Mouse (Mus musculus): ENCODE results near the gene Nr4a1. TPM values are rescaled to one million over a fixed set of nuclear protein-coding genes. Genes with fewer than 3 reads are reported as not detected.

Nr4a1 gene
- polyA plus RNA-seq, 1 experiment from 2014 or later, result 4.7 TPM

- peak; percentile 91 for DNase-seq (ENCODE audit: low spot score)
- under 1% methylated on average over 77 of the region's 77 CpGs for WGBS
- peaks cover 15% of the 10 kb centered on the region for H3K36me3 ChIP-seq (replicated peaks)
- peak within 1 kb of the TSS; percentile 71 for H3K4me3 ChIP-seq
- H3K27ac ChIP-seq (replicated peaks), result peak within 1 kb of the TSS; percentile 86
- no peaks in the 10 kb centered on the region for H3K9me3 ChIP-seq
- H3K4me1 ChIP-seq, result peaks cover 91% of the 10 kb centered on the region
- peaks cover 38% of the 10 kb centered on the region for H3K27me3 ChIP-seq (replicated peaks; ENCODE audit: low read depth, poor library complexity, severe bottlenecking)
Observed at GRCm38 (mm10) chr15:101224006-101224906, 29.8 kb upstream of the Nr4a1 start, which contains the start of gene Grasp. Gene Grasp, plus strand, starts transcription at chr15:101224188.

DNA sequence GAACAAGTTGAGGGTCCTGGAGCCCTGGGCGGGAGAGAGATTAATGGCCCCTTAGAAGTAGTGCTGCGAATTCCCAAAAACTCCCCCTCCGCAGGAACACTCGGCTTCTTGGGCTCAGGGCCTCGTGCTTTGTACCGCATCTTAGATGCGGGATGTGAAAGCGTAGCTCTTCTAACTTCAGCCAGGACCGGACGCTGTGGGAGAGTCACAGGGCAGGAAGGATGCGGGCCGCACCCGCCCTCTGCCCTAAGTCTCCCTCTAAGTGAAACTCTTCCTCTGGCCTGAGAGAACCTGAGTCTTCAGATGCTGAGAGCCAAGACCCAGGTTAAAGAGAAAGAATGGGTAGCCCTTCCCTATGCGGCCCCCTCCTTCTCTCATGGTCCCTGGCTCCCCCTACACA is 29.1 kb upstream of the Nr4a1 start:
- H3K4me1 ChIP-seq, result peaks cover 86% of the 10 kb centered on the region
- H3K9me3 ChIP-seq, result no peaks in the 10 kb centered on the region
- WGBS, result 3% methylated on average over 14 of the region's 14 CpGs
- DNase-seq (ENCODE audit: low spot score), result no peak
- peaks cover 22% of the 10 kb centered on the region for H3K36me3 ChIP-seq (replicated peaks)
- peaks cover 38% of the 10 kb centered on the region for H3K27me3 ChIP-seq (replicated peaks; ENCODE audit: low read depth, poor library complexity, severe bottlenecking)
- peak overlapping the region; percentile 86 for H3K27ac ChIP-seq (replicated peaks)
- peak overlapping the region; percentile 71 for H3K4me3 ChIP-seq

GRCm38 (mm10) chr15:101227971-101228370 is 26.1 kb upstream of the Nr4a1 start:
- DNase-seq (ENCODE audit: low spot score), result peak; percentile 78
- Histone ChIP-seq H3K9me3 (peaks cover 6% of the 10 kb centered on the region; the same call in 1 of the 2 replicates), H3K4me1 (peaks cover 73% of the 10 kb centered on the region), H3K27me3 (replicated peaks; ENCODE audit: low read depth, poor library complexity, severe bottlenecking) (peaks cover 51% of the 10 kb centered on the region), H3K4me3 (peak overlapping the region; percentile 30; the same call in 1 of the 2 replicates), H3K27ac (replicated peaks) (peak overlapping the region; percentile 81), H3K36me3 (replicated peaks) (peaks cover 51% of the 10 kb centered on the region)
- WGBS, result 16% methylated on average over 7 of the region's 7 CpGs

DNA sequence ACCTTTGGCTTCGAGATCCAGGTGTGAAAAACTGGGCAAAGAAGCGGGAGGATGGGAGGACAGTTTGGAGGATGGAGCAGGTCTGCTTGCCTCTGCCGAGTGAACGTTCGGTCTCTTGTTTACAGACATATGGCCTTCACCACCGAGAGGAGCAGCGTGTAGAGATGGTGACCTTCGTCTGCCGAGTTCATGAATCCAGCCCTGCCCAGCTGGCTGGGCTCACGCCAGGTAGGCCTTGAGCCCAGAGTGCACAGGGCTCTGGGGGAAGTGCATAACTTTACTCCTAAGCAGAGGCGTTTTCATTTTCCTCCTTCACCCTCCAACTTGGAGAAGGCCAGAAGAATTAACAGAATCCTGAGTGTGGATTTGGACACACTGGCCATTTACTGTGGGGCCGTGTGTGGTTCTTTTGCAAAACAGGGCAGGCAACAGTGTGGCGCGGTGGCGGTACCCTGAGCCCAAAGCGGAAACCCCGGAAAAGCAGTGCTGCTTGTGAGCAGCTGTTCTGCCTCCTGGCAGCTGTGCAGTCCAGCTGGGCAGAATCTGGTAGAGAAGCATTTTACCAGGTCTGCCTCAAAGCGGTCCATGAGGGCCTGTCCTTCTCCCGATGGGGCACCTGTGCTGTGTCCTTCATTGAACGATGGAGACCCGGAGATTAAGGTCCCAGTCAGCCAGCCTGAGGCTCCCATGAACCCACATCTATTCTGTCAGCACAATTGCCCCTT is 25.0 kb upstream of the Nr4a1 start:
- no peak for DNase-seq (ENCODE audit: low spot score)
- peaks cover 73% of the 10 kb centered on the region for H3K4me1 ChIP-seq
- WGBS, result 90% methylated on average over 21 of the region's 21 CpGs
- H3K27me3 ChIP-seq (replicated peaks; ENCODE audit: low read depth, poor library complexity, severe bottlenecking), result peaks cover 43% of the 10 kb centered on the region
- peaks cover 6% of the 10 kb centered on the region; the same call in 1 of the 2 replicates for H3K9me3 ChIP-seq
- no peak overlapping the region for H3K4me3 ChIP-seq
- no peak overlapping the region for H3K27ac ChIP-seq (replicated peaks)
- peaks cover 52% of the 10 kb centered on the region for H3K36me3 ChIP-seq (replicated peaks)

GRCm38 (mm10) chr15:101230503-101230902 is 23.6 kb upstream of the Nr4a1 start:
- no peak for DNase-seq (ENCODE audit: low spot score)
- peaks cover 6% of the 10 kb centered on the region; the same call in 1 of the 2 replicates for H3K9me3 ChIP-seq
- WGBS, result 94% methylated on average over 19 of the region's 19 CpGs
- H3K36me3 ChIP-seq (replicated peaks), result peaks cover 52% of the 10 kb centered on the region
- H3K27me3 ChIP-seq (replicated peaks; ENCODE audit: low read depth, poor library complexity, severe bottlenecking), result peaks cover 38% of the 10 kb centered on the region
- peaks cover 68% of the 10 kb centered on the region for H3K4me1 ChIP-seq
- no peak overlapping the region for H3K4me3 ChIP-seq
- H3K27ac ChIP-seq (replicated peaks), result no peak overlapping the region

DNA sequence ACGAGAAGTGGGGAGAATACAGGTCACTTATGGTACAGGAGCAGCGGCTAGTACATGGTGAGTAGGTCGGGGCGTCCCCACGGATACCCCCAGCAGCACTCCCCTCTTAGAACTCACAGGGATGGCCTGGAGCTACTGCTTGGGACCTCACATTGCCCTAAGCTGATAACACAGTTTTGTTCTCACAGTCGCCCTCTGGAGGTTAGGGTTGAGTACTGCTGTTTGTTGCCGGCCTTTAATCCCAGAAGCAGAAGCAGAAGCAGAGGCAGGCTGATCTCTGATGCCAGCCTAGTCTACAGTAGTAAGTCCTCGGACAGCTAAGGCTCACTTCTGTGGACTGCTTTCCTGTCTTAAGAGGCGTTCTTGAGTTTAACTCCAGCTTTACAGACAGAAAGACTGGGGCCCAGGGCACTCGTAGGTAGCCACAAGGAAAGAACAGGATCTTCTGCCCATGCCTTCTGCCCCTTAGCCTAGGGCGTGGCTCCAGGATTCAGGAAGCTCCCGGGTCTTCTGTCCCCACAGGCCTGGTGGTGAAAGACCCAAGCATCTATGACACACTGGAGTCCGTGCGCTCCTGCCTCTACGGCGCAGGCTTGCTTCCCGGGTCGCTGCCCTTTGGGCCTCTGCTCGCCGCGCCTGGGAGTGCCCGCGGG is 22.9 kb upstream of the Nr4a1 start:
- Histone ChIP-seq H3K27me3 (replicated peaks; ENCODE audit: low read depth, poor library complexity, severe bottlenecking) (peaks cover 37% of the 10 kb centered on the region), H3K4me1 (peaks cover 71% of the 10 kb centered on the region), H3K4me3 (peak overlapping the region; percentile 35), H3K27ac (replicated peaks) (peak overlapping the region; percentile 61; the same call in 1 of the 2 replicates), H3K9me3 (peaks cover 6% of the 10 kb centered on the region; the same call in 1 of the 2 replicates), H3K36me3 (replicated peaks) (peaks cover 52% of the 10 kb centered on the region)
- WGBS, result 77% methylated on average over 23 of the region's 23 CpGs
- DNase-seq (ENCODE audit: low spot score), result no peak

- WGBS, result 67% methylated on average over 56 of the region's 56 CpGs
- peaks cover 6% of the 10 kb centered on the region; the same call in 1 of the 2 replicates for H3K9me3 ChIP-seq
- H3K36me3 ChIP-seq (replicated peaks), result peaks cover 49% of the 10 kb centered on the region
- H3K4me3 ChIP-seq, result peak overlapping the region; percentile 35
- peak overlapping the region; percentile 61; the same call in 1 of the 2 replicates for H3K27ac ChIP-seq (replicated peaks)
- peaks cover 73% of the 10 kb centered on the region for H3K4me1 ChIP-seq
- DNase-seq (ENCODE audit: low spot score), result no peak
- H3K27me3 ChIP-seq (replicated peaks; ENCODE audit: low read depth, poor library complexity, severe bottlenecking), result peaks cover 34% of the 10 kb centered on the region
Observed at GRCm38 (mm10) chr15:101231648-101232180, 22.4 kb upstream of the Nr4a1 start.

DNA sequence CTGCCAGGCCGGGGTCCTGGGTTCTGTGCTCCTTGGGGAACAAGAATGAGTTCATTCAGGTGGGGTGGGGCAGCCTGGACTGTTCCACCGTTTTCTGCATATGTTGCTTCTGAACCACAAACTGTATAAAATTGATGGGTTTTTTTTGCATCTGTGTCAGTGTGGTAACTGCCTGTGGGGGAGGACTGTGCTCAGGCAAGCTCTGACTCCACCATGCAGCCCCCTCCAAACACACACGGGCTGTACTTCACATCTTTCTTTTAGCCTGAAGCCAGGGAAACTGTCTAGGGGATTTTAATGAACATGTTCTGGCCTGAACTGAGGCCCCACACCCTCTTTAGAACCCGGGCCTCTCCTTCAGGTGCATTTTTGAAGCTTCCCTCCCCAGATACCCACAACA is 21.5 kb upstream of the Nr4a1 start:
- peaks cover 6% of the 10 kb centered on the region; the same call in 1 of the 2 replicates for H3K9me3 ChIP-seq
- WGBS, result 69% methylated on average over 4 of the region's 4 CpGs
- no peak overlapping the region for H3K4me3 ChIP-seq
- H3K4me1 ChIP-seq, result peaks cover 69% of the 10 kb centered on the region
- H3K27ac ChIP-seq (replicated peaks), result no peak overlapping the region
- peaks cover 46% of the 10 kb centered on the region for H3K36me3 ChIP-seq (replicated peaks)
- peaks cover 34% of the 10 kb centered on the region for H3K27me3 ChIP-seq (replicated peaks; ENCODE audit: low read depth, poor library complexity, severe bottlenecking)
- DNase-seq (ENCODE audit: low spot score), result no peak

- 0 out of 2 replicates have a peak overlapping the region, but pooled peaks have one; percentile 40 for H3K27ac ChIP-seq (replicated peaks)
- H3K27me3 ChIP-seq (replicated peaks; ENCODE audit: low read depth, poor library complexity, severe bottlenecking), result peaks cover 40% of the 10 kb centered on the region
- peaks cover 6% of the 10 kb centered on the region; the same call in 1 of the 2 replicates for H3K9me3 ChIP-seq
- H3K4me1 ChIP-seq, result peaks cover 64% of the 10 kb centered on the region
- WGBS, result 86% methylated on average over 3 of the region's 3 CpGs
- no peak for DNase-seq (ENCODE audit: low spot score)
- H3K4me3 ChIP-seq, result no peak overlapping the region
- H3K36me3 ChIP-seq (replicated peaks), result peaks cover 46% of the 10 kb centered on the region
Observed at GRCm38 (mm10) chr15:101233183-101233582, 20.9 kb upstream of the Nr4a1 start.

DNA sequence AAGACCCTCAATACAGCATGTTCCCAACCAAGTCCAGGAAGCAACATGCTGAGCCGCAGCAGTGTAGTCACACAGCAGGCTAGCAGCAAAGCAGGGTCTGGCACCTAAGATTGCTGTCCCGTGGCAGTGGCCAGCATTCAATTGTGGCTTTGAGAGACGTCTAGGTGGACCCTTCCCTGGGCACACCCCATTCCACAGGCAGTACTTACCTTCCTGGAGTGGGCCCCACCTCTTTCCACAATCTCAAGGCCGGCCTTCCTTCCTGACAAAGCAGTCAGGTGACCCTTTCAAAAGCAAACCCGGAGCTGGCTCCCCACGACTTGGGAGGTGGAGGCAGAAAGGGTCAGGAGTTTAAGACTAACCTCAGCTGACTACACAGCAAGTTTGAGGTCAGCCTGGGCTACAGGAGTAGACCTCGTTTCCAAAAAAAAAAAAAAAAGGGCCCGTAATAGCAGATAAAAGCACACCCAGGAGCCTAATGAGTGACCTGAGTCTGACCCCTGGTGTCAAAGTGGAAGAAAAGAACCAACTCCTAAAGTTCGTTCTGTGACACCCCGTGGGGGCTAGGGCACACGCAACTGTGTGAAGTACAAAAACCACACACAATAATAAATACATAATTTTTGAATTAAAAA is 20.3 kb upstream of the Nr4a1 start:
- H3K4me1 ChIP-seq, result peaks cover 62% of the 10 kb centered on the region
- H3K27me3 ChIP-seq (replicated peaks; ENCODE audit: low read depth, poor library complexity, severe bottlenecking), result peaks cover 46% of the 10 kb centered on the region
- H3K36me3 ChIP-seq (replicated peaks), result peaks cover 42% of the 10 kb centered on the region
- H3K27ac ChIP-seq (replicated peaks), result peak overlapping the region; percentile 40; the same call in 1 of the 2 replicates
- WGBS, result 23% methylated on average over 11 of the region's 11 CpGs
- H3K4me3 ChIP-seq, result no peak overlapping the region
- peaks cover 6% of the 10 kb centered on the region; the same call in 1 of the 2 replicates for H3K9me3 ChIP-seq
- no peak for DNase-seq (ENCODE audit: low spot score)

DNA sequence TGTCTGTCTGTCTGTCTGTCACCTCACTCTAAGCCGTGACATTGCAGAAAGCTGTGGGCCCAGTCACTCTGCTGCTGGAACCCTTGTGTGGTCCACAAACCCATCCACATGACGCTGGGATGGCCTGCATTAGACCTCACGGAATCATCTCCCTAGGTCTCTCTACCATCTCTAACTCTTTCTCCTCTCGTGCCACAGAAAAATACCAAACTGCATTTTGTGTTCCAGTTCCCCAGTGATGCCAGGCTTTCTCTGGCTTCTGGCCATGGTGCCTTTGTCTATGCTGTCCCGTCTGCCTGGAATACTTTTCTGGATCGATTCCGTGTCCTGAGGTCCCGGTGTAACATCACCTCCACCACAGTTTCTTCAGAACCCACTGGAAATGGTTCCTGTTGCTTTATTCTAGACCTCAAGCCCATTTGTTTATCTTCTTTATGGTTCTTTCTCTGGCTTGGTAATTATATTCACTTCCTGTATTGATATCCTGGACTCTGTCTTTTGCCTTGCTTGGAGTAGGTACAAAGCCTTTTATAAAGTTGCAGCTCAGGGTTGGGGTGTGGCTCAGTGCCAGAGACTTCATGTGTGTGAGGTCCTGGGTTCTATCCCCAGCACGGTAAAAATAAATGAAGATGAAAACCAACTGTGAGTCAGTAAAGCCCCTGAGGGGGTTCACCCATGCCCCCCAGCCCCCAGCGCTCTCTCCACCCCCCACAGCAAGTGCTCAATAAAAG is 19.3 kb upstream of the Nr4a1 start:
- no peak for DNase-seq (ENCODE audit: low spot score)
- H3K27ac ChIP-seq (replicated peaks), result no peak overlapping the region
- H3K4me3 ChIP-seq, result no peak overlapping the region
- peaks cover 32% of the 10 kb centered on the region for H3K36me3 ChIP-seq (replicated peaks)
- peaks cover 49% of the 10 kb centered on the region for H3K27me3 ChIP-seq (replicated peaks; ENCODE audit: low read depth, poor library complexity, severe bottlenecking)
- H3K4me1 ChIP-seq, result peaks cover 62% of the 10 kb centered on the region
- 73% methylated on average over 10 of the region's 10 CpGs for WGBS
- H3K9me3 ChIP-seq, result peaks cover 6% of the 10 kb centered on the region; the same call in 1 of the 2 replicates

Measured in embryonic facial prominence, embryonic 10.5 days (tissue).